Mouse (Mus musculus) Muller cell, postnatal 12 days (primary cell): ENCODE data around the gene Tulp3.
"Not testable (repeated sequence)": the region's sequence is repeated elsewhere in the genome, so short reads cannot be mapped to it uniquely, and the experiment has no call there.

Experiments
- DNase-seq: peaks from one replicate; pipeline ENCODE4 v3.0.0-alpha.2; 2015; ENCODE audit errors: inconsistent ontology term

Gene Tulp3

DNA sequence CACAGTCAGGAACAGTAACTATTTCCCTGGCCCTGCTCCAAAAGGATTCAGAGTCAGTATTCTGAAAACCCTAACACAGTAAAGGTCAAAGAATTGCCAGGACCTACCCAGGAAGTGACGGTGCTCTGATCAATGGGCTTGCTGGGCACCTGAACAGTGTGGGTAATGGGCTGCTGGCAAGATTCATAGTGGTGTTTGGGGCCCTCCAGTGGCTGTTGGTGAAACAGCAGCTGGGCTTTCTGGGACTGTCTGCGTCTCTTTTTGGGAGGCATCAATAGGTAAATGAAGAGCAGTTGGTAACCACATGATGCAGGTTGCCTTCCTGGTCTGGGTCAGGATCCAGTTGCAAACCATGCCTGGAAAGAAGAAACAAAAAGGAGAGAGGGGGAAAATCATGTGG lies 3.3 kb upstream of the Tulp3 start:
- no peak for DNase-seq

DNA sequence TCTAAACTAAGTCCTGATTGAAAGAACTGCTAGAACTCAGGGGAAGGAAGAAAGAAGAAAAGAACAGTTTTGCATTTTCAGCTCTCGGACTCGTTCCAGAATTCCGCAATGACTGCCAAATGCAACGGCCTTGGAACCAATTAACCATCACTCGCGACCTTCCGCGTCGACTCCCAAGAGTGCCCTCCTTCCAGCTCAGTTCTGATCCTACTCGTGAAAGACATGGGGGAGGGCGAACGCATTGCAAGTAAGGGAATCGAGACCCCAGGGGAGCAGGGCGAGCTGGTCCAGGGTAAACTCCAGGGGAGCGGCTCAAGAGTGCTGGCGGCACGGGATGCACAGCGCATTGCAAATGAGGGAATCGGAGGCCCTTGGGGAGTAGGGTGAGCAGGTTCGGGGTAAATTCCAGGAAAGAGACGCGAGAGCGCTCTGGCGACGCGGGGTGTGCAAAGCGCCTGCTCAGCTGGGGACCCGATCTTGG lies 410 bp downstream of the Tulp3 start:
- peak; percentile 82 for DNase-seq

DNA sequence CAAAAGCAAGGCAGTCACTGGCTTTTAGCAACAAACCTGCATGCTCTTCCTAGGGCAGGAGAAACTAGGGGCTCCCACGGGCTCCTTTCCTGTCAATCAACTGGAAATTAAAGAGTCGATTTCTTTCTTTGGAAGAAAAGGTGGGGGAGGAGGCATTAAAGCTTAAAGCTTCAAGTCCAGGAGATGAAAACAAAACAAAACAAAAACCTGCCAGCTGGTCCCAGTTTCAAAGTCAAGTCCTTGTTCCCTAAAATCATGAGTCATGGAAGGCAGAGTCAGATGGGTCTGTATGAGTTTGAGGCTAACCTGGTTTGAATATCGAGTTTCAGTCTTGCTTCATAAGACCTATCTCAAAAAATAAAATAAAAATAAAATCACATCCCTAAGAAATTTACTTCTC lies 1.5 kb downstream of the Tulp3 start:
- peak; percentile 45 for DNase-seq

DNA sequence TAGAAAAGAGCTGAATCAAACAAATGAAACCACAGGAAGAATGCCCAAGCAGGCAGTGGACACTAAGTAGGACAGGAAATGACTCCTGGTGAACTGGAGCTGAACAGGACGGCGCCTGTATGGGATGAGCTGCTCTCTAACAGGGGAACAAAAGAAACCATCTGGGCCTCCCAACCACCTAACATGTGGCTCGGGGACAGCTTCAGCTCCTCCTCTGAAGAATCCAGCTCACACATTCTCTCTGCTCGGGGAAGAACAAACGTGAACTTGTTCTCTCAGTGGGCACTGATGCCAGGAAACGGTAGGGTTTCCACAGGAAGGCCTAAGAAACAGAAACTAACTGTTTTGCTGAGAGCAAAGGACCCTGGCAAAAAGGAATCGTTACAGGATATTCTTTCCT lies 5.9 kb downstream of the Tulp3 start:
- peak; percentile 97 for DNase-seq

DNA sequence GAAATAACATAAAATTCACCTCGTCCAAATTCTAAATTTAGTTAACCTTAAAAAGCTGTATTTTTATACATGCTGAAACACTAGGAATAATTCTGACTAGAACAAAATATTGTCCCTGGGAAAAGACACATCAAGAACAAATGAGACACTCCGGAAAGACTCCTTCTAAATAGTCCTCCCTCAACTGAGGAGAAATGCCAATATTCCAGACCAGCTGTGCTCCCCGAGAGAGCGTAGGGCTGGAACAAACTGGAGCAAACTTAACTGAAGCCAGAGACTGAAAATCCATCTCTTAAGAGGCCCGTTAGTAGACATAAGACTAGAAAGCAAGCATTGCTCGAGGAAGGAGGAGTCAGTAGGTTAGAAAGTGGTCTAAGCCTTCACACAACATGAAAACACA lies 8.9 kb downstream of the Tulp3 start:
- DNase-seq: no peak

DNA sequence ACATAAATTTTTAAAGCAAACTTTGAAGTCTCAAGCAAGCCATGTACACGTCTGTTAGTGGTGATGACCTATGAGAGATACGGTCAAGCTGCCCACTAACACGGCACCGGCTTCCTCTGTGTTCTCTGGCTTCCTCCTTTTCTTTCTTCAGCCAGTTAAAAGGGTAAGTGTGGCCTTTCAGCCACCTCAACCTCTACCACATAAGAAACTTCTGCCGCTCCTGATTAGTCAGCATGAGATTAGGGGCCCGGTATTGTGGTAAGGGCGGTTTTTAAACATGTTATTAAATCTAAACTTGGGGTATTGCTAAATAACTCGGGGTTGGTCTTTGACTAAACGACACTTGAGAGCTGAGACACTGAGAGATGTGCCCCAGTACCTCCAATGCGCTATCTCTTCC lies 10.0 kb downstream of the Tulp3 start:
- no peak for DNase-seq

DNA sequence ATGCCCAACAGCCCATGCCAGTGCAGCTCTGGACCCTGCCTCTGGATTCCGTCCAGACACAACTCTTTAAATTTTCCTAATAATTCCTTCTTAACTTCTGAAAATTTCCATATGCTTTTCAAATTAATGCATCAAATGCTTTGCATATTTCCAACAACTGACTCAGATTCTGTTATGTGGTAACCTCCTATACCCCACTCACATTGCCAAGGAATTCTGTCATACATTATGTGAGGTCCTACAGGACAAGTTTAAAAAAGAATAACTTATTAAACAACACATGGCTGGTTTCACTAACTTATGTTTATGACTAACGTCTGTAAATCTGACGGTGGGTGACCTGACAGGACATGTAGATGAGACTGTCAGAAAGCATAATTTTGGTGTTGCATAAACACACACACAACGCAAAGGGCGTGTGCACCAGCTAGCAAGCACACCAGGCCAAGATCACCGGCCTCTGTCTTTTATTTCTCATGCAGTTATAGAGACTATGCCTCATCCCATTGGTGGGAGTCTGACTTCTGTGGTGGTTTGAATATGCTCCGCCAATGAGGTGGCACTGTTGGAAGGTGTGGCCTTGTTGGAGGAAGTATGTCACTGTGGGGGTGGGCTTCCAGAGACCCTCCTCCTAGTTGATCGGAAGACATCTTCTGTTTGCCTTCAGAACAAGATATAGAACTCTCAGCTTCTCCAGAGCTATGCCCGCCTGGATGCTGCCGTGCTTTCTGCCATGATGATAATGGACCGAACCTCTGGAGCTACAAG lies 13.5 kb downstream of the Tulp3 start:
- DNase-seq: no peak

DNA sequence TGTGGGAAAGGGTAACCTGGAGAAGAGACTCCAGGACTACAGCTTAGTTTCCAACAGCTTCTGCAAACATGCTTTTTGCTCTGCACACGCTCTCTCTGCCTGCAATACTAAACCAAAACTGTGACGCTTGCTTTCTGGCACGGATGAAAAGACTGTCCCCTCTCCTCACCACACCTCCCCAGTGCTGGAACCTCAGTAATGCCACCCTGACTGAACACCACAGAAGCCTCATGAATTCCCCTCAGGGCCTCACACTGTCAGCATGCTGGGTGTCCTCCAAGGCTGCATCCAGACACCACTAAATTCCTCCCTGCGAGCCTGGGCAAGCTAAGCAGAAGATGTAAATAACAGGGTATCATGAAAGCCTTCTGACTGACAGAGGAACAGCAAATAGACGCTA lies 16.8 kb downstream of the Tulp3 start:
- peak; percentile 97 for DNase-seq

DNA sequence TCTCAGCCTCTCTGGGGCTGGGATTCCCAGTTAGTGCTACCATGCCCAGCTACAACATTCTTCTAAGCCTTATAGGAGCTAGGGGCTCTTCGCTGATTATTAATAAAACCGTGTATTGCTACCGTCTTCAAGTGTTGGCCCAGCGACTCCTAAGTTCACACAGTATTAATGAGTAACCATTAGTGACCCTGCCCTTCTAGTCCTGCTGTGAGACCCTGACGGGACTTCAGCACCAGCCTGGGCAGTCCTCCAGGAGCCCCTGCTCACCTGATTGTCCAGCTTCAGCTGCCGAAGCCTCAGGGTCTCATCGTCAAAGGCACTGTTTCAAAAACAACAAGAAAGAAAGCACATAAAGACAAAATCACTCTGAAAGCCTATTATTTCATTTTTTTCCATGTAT lies 18.2 kb downstream of the Tulp3 start:
- DNase-seq: no peak

DNA sequence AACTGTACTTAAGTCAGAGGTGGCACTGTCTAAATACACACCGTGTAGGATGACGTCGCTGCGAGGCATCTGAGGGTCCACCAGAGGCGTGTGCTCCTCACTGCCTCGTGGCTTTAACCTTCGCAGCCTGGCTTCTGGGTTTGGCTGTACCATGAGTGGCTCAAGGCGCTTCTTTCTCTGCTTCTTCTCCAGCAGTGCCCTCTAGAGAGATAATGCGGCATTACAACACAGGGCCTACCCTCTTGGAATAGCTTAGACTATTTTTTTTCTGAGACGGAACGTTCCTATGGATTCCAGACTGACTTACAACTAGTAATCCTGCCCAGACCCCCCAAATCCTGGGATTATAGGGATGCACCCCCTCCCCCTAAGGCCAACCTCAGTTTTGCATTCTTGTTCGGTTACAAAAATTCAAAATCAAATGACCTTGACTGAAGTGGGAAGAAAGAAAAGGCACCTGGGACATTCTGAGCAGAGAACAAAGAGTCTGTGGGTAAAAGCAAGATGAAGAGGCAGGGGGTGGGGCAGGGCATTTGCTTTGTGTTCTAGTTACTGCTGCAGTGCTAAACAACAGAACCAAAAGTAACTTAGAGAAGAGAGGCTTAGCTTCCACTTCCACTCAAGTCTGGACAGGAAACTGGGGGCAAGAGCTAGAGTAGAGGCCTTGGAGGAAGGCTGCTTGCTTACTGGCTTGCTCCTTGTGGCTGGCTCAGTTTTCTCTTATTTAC lies 21.1 kb downstream of the Tulp3 start:
- peak; percentile 66 for DNase-seq

DNA sequence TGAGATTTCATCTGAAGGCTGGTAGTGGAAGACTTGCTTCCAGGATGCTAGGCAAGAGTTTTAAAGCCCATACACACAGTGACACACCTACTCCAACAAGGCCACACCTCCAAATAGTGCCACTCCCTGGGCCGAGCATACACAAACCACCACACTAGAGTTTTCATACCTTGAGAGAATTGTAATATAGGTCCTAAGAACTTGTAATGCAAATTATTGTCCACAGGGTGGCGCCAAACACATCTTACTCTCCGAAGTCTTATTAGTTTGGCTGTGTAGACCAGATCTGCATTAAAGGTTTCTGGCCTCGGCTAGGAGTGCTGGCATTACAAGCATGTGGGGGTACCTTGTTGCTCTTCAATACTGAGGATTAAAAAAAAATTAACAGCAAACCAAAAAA lies 37.3 kb downstream of the Tulp3 start:
- DNase-seq: peak; percentile 73

DNA sequence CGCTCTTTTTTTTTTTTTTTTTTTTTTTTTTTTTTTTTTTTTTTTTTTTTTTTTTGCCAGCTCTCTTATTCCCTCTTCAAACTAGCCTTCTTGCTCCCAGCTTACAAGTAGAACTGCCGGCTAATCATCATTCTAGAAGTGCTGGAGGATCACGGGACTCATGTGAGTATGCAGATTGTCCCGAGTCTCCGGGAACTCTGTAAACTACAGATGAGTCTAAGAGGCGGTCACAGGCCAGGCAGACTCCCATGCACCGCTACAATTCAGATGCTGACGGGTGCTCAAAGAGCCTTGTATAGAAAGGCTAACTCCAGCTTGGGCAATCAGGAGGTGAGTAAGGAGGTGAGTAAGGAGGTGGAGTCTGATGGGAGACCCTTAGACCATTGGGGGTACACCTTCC lies 40.1 kb downstream of the Tulp3 start:
- DNase-seq: no peak

DNA sequence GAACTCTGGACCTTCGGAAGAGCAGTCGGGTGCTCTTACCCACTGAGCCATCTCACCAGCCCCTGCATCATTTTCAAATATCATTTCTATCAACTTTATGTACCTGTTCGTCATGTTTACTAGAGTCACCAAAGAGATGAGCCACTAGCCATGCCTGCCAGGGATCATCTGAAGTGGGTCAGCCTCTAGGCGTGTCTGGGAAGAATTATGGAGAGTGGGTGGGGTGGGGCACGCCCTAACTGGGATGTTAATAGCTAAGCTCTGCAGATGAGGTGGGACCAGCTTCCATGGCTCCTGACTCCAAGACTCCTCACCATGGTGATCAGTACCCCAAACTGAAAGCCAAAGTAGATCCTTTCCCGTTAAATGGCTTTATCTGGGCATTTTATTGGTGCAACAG lies 40.9 kb downstream of the Tulp3 start:
- no peak for DNase-seq

DNA sequence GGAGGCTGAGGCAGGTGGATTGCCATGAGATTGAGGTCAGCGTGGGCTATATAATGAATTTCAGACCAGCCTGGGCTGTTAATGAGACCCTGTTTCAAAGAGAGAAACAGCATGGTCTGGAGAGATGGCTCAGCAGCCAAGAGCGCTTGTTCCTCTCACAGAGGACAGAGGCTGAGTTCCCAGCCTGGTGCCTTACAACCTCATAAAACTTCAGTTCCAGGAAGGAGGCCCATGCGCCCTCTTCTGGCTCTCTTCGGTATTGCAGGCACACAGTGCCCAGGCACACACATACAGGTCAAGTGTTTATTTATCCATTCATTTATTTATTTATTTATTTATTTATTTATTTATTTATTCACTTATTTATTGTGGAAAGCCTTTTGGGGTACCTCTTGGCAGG lies 47.3 kb downstream of the Tulp3 start:
- DNase-seq: no peak

DNA sequence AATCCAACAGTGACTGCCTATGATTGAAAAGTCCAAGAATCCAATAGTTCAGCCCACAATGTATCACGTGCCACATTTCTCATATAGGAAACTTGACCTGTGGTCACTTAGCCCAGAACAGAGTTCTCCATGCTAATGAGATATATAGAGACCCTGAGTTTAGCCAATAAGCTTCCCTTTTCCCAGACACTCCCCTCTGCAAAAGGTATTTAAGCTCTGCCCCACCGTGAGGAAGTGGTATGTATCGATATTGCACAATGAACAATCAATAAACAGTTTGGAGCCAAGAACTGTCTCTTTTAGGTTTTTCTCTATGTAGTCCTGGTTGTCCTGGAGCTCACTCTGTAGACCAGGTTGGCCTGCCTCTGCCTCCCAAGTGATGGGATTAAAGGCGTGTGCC lies 50.9 kb downstream of the Tulp3 start:
- no peak for DNase-seq

DNA sequence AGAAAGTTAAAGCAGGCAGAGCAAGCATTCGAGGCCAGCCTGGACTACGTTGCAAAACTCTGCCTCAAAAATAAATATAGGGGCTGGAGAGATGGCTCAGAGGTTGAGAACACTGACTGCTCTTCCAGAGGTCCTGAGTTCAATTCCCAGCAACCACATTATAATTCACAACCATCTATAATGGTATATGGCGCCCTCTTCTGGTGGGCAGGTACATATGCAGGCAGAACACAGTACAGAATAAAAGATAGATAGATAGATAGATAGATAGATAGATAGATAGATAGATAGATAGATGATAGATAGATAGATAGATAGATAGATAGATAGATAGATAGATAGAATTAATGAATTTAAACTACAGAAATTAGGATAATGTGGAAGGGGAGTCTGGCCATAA lies 53.0 kb downstream of the Tulp3 start:
- not testable (repeated sequence) for DNase-seq

DNA sequence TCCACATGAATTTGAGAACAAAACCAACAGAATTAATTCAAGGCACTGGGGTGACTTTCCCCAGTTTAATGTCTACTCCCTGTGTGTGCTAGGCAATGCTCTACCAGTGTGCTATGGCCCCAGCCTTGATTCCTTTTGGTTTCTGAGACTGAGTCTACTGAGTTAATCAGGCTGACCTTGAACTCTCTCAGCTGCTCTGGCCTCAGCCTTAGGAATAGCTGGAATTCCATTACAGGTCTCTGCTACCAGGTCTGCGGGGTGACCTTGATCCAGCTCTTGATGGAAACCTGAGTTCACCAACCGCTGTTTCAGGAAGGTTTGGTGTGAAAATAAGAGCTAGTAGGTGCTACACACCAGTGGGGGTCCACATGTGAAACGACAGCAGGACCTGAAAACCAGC lies 53.8 kb downstream of the Tulp3 start:
- DNase-seq: no peak

DNA sequence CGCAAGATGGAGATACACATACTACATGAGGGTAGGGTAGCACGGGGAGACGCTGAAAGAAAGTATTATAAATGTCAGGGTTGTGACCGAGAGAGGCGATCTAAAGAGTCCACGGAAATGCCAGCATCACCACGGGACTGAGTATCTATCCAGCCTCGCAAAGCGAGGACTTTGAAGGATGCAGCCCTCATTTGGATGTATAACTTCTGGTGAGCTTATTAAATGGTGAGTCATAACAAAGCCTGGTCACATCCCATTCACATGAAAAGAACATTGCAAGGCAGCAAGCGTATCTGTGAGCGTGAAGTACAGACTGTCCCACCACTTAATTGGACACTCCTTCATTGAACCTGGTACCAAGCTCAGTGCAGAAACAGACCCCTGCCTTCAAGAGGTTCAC lies 54.2 kb downstream of the Tulp3 start:
- peak; percentile 18 for DNase-seq

DNA sequence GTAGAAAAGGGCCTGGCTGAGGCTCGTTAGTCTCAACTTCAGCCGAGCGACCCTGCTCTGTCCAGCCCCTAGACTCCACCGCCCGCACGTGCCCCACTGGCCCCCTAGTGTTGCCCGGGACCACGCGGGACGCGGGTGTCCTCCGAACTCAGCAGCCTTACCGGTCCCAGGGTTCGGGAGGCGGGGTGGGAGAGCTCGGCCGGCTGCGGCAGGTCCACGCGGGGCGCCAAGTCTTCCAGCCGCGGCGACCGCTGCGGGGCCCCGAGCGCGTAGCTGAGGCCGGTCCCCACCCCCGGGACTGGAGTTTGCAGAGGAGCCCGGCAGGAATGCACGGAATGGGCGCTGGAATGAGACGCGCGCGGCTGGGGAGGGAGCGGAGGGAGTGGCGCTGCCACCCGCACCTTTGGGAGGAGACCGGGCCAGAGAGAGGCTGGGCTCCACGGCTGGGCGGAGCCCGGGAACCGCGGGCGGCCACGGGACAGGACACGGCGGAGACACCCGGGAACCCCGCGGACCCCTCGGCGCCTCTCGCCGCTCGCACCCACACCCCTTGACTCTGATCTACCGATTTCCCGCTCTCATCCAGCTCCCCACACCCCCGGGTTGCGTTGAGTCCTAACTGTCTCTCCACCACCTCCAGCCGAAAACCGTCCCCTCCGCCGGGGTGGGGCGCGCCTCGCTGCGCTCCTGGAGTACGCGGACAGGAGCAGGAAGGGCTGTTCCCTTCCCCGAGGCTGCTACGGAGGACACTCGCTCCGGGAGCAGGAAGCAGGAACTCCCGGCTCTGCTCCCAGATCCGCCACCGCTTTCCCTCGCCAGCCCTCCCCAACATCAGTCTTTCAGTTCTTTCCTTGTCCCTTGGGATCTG lies 55.3 kb downstream of the Tulp3 start, which contains the start of gene Tead4:
Tead4 (minus strand) TSS at position 690 of the 868 bp plus-strand sequence.
- peak; percentile 97 for DNase-seq

DNA sequence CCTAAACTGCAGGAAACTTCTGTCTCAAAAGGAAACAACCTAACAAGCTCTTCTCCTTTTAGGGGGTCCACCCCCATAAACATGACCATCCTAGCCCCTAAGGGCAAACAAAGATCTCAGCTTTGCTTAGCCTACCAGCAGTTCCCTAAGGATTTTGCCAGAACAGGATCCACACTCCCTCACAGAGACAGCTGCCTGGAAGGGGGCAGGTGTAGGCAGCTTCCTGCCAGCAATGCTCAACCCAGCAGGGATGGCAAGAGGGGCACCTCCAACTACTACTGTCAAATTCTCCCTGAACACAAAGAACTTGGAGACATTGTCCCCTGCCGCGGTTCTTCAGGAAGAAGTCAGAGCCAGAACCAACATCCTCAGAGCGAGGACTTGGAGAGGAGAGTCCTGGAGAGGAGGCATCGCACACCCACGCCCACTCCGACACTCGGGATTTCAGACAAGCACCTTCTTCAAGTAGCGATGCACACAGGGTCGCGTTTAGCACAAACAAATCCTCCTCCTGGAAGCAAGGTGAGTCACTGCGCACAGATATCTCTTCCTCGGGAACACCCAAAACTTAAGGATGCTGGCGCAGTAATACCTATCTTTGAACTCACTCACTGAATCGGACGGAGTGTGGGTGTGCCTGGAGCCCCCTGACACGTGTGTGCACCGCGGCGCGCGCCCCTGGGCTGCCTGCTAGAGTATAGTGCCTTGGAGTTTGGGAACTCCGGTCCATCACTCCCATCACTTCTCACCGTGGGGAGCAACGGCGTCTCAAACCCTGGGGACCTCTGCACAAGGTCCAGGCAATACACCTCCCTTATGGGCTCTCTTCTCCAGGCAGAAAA lies 56.1 kb downstream of the Tulp3 start:
- no peak for DNase-seq

DNA sequence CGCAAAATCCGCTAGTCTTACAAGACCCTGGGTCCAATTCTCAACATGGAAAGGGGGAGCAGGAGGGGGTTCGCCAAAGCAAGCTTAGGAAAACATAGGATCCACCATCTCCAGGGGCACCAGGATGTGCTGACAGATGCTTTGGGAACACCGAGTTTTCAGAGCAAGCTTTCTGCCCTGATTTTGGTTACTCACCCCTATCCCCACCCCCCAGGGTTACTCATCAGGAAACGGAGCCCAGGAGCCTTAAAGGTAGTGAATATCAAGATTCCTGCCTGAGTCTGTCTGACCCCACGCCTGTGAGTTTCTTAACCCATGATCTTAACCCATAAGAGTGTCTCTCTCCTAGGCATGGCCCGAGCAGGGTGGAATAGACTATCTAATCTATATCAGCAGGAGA lies 57.4 kb downstream of the Tulp3 start:
- no peak for DNase-seq
